ENCODE assay signal across 9 mouse cellular contexts in the genomic region with DNA sequence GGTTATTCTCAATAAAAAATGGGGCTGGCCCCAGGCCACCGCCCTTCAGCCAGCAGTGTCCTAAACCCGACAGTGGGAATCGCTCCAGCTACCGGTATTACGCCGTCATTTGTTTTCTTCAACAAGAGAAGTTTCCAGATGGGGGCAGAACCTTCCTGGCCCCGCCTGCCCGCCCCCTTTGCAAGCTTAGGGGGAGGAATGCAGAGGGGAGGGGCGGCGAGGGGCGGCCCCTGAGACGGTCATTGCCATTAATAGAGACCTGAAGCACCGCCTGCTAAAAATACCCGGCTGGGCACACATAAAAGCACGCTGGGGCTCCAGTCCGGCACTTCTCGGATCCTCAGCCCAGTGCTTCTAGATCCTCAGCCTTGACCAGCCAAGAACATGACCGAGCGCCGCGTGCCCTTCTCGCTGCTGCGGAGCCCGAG. TPM values are rescaled to one million over a fixed set of nuclear protein-coding genes. Genes with fewer than 3 reads are reported as not detected.
A peak's percentile ranks its signal among the peaks of the same experiment; 100 is the strongest.
DNase-seq lines count a peak whose midpoint lies in the region; ATAC-seq and TF ChIP-seq lines count a peak whose summit lies in the region.
"Had no signal": no experiment of that assay in that cellular context is flagged by ENCODE, and none has a peak within 500 bp of the region (broad histone marks: within the 10 kb centered on the region; RNA-seq: fewer than 3 reads in every experiment).

A gene (plus strand): TSS at position 245 of the 428 bp plus-strand sequence.

- peak within 1 kb of the TSS; percentile 91 for H3K4me3 ChIP-seq in heart, adult 2 months
- peak within 1 kb of the TSS; percentile 63 for H3K4me3 ChIP-seq in kidney, adult 2 months (ENCODE audit: insufficient read depth, low read depth, low read length)

- no peak for DNase-seq in layer of hippocampus, adult 8-10 months (ENCODE audit: low spot score in 2 of 2)
- DNase-seq in layer of hippocampus, postnatal 14 days (ENCODE audit: low spot score in 2 of 2) = no peak
- peak; percentile 61 for DNase-seq in embryo, embryonic 9.5 days (ENCODE audit: extremely low spot score)
- peak; percentile 95 to 96 for DNase-seq in heart, adult 2 months
- peak; percentile 95 for DNase-seq in kidney, adult 2 months
- peak; percentile 96 to 98 for DNase-seq in lung, adult 18-20 months
- DNase-seq in ovary, postnatal 36 days (ENCODE audit: low spot score) = peak; percentile 80

- H3K9ac ChIP-seq in heart, adult 2 months (ENCODE audit: low read depth, low read length) = peak within 1 kb of the TSS; percentile 91

- H3K27me3 ChIP-seq in heart, adult 2 months (ENCODE audit: control insufficient read depth, insufficient read depth, low read length) = no peaks in the 10 kb centered on the region
- no peaks in the 10 kb centered on the region for H3K27me3 ChIP-seq in kidney, adult 2 months (replicated peaks; ENCODE audit: control insufficient read depth, insufficient read depth, low read length)

- peak; percentile 94 for TF ChIP-seq POLR2A in heart, adult 2 months (IDR thresholded peaks at IDR 0.05; ENCODE audit: insufficient read depth, low read depth, low read length)
- TF ChIP-seq POLR2A in kidney, adult 2 months (IDR thresholded peaks at IDR 0.05; ENCODE audit: low read depth, low read length) = peak; percentile 55

- WGBS in heart, adult 2 months = 1% methylated on average over 24 of the region's 24 CpGs
- WGBS in kidney, adult 2 months = 2% methylated on average over 24 of the region's 24 CpGs

- H3K36me3 ChIP-seq in heart, adult 2 months (ENCODE audit: control insufficient read depth, insufficient read depth, low read length) = no peaks in the 10 kb centered on the region
- no peaks in the 10 kb centered on the region for H3K36me3 ChIP-seq in kidney, adult 2 months (ENCODE audit: control insufficient read depth, insufficient read depth, low read length)

- H3K79me2 ChIP-seq in heart, adult 2 months (replicated peaks; ENCODE audit: control insufficient read depth, insufficient read depth, low read length) = no peaks in the 10 kb centered on the region

- no peak for ATAC-seq in frontal cortex, adult (ENCODE audit: low TSS enrichment)

- intact Hi-C loops in heart, adult 2 months (cut with DNase I) = loop anchor here (1.0 kb wide), 1 partner anchor 70 kb away; no protein-coding TSS in a partner anchor

- TF ChIP-seq CTCF in heart, adult 2 months (IDR thresholded peaks at IDR 0.05) = peak; percentile 22; the same call in 1 of the 2 replicates
- no peak for TF ChIP-seq CTCF in kidney, adult 2 months (conservative IDR thresholded peaks at IDR 0.05; ENCODE audit: insufficient read depth, insufficient read length, low read depth, low read length)

- peak; percentile 86; the same call in 1 of the 2 replicates for TF ChIP-seq EP300 in heart, adult 2 months (IDR thresholded peaks at IDR 0.05; ENCODE audit: insufficient read depth, low read depth, low read length)

- peak within 1 kb of the TSS; percentile 94 for H3K27ac ChIP-seq in heart, adult 2 months
- H3K27ac ChIP-seq in kidney, adult 2 months (ENCODE audit: insufficient read depth, low read depth, low read length) = peak within 1 kb of the TSS; percentile 54

- H3K4me1 ChIP-seq in heart, adult 2 months (ENCODE audit: control insufficient read depth, insufficient read depth, low read length) = no peaks in the 10 kb centered on the region
- no peaks in the 10 kb centered on the region for H3K4me1 ChIP-seq in kidney, adult 2 months (ENCODE audit: control insufficient read depth, insufficient read depth, low read length)

RNA-seq across cellular contexts. Expression of the gene that starts here (rescaled TPM):
- total RNA-seq in layer of hippocampus, adult 8-10 months (2022) = 10 to 100 TPM; 17.8 to 30.2 (median 23.0) TPM
- 10 to 100 TPM in 1 of 2 experiments, 1 to 10 TPM in 1; 7.1 to 10.5 TPM for total RNA-seq in layer of hippocampus, postnatal 14 days (2021)
- 100 to 1,000 TPM; 434 to 446 TPM for total RNA-seq in heart, adult 2 months (2021)
- 427 and 635 TPM in 2 replicates for polyA plus RNA-seq in heart, adult 2 months (2012; rRNA removed)
- polyA plus RNA-seq in kidney, adult 2 months (2012; rRNA removed) = 77.2 and 77.8 TPM in 2 replicates
- total RNA-seq: MEL had no signal

Comparison
In these comparisons a context has a peak if more than half of its experiments do, and no peak if none do; other contexts are left out.
1. RNA of the gene that starts here (total RNA-seq): 434 to 446 TPM in heart, adult 2 months; 17.8 to 30.2 TPM in layer of hippocampus, adult 8-10 months and 7.1 to 10.5 TPM in layer of hippocampus, postnatal 14 days; every median in the first group is over 10 times any median in the second.
2. DNase-seq: peak in embryo, embryonic 9.5 days (single experiment), heart, adult 2 months (2 of 2), kidney, adult 2 months (single experiment), lung, adult 18-20 months (2 of 2) and ovary, postnatal 36 days (single experiment); none in layer of hippocampus, adult 8-10 months (0 of 2) and layer of hippocampus, postnatal 14 days (0 of 2).